Mouse (Mus musculus) intestine, embryonic 15.5 days (tissue): ENCODE results near the gene Cmtm2a. TPM values are rescaled to one million over a fixed set of nuclear protein-coding genes. Genes with fewer than 3 reads are reported as not detected.
"Not testable (repeated sequence)": the region's sequence is repeated elsewhere in the genome, so short reads cannot be mapped to it uniquely, and the experiment has no call there.

Experiments
- ATAC-seq: fragments of 200-750 bp; cut with Nextera tagmentation; 2 replicates; pipeline ENCODE4 v1.8.0; 2017; ENCODE audit warnings: moderate TSS enrichment, moderate library complexity
- H3K27ac ChIP-seq: fragments of 300-500 bp; sonication (generic); 2 replicates; pipeline ENCODE4 v1.5.1; 2015; ENCODE audit warnings: mild to moderate bottlenecking, inconsistent platforms
- H3K27me3 ChIP-seq: fragments of 300-500 bp; sonication (generic); replicated peaks from 2 replicates; pipeline ENCODE4 v1.6.1; 2015; ENCODE audit warnings: inconsistent platforms
- H3K36me3 ChIP-seq: fragments of 300-500 bp; sonication (generic); 2 replicates; pipeline ENCODE4 v1.6.1; 2015; ENCODE audit warnings: inconsistent platforms
- H3K4me1 ChIP-seq: fragments of 300-500 bp; sonication (generic); replicated peaks from 2 replicates; pipeline ENCODE4 v1.6.1; 2015; ENCODE audit warnings: inconsistent platforms
- H3K4me2 ChIP-seq: fragments of 300-500 bp; sonication (generic); replicated peaks from 2 replicates; pipeline ENCODE4 v1.6.1; 2015; ENCODE audit warnings: mild to moderate bottlenecking, inconsistent platforms
- H3K4me3 ChIP-seq: fragments of 300-500 bp; sonication (generic); replicated peaks from 2 replicates; pipeline ENCODE4 v1.5.1; 2015; ENCODE audit warnings: inconsistent platforms
- H3K9ac ChIP-seq: fragments of 300-500 bp; sonication (generic); 2 replicates; pipeline ENCODE4 v1.6.1; 2015; ENCODE audit warnings: inconsistent platforms
- H3K9me3 ChIP-seq: fragments of 300-500 bp; sonication (generic); 2 replicates; pipeline ENCODE4 v1.6.1; 2016; ENCODE audit warnings: inconsistent platforms
- WGBS: fragments of 180-500 bp; shearing (Covaris S2); methylation state at CpG from one replicate; pipeline ENCODE4 v1.1.7; 2015; 5-methylcytosine and 5-hydroxymethylcytosine counted together
- polyA plus RNA-seq: library from polyadenylated mRNA; unstranded; fragments of >200 nt; fragmentation: Nextera tagmentation; extraction: Ambion mirVana; gene quantifications from 2 replicates; pipeline ENCODE4 v1.2.1, GENCODE M21; 2015

The Cmtm2a gene
- polyA plus RNA-seq, 1 experiment from 2014 or later: not detected

- WGBS: 81% methylated on average over 5 of the region's 5 CpGs
- H3K4me1 ChIP-seq: no peaks in the 10 kb centered on the region
- no peak for ATAC-seq
Measured at GRCm38 (mm10) chr8:104332665-104333631, 40.0 kb upstream of the Cmtm2a start.

DNA sequence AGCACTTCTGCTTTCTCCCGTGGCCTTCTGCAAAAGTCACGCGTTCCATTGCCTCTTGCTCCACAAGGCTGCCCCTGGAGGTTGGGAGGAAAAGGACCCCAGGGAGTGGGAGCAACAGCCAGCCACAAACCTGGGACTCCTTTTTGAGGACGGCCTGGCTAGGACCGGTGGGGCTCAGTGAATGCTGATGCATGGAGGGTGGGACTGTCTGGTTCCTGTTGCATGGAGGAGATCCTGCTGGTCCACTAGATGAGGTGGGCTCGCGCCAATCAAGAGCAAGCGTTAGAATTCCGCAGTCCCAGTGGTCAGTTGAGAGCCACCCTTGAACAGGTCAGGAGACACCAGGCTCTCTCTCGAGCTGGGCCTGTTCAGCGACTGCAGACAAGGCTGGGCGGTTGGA is 28.9 kb upstream of the Cmtm2a start, which contains the start of gene Cmtm2b:
Gene Cmtm2b, plus strand, starts transcription at position 301 of the 400 bp plus-strand sequence.
- H3K27me3 ChIP-seq, H3K9ac ChIP-seq, H3K36me3 ChIP-seq, ATAC-seq, H3K9me3 ChIP-seq, H3K4me3 ChIP-seq, H3K4me2 ChIP-seq, H3K4me1 ChIP-seq, H3K27ac ChIP-seq: not testable (repeated sequence)
- 90% methylated on average over 12 of the region's 12 CpGs for WGBS

More at GRCm38 (mm10) chr8:104332665-104333631, 40.0 kb upstream of the Cmtm2a start:
- Histone ChIP-seq H3K36me3 (no peaks in the 10 kb centered on the region), H3K9ac (no peak overlapping the region), H3K4me2 (no peak overlapping the region), H3K9me3 (no peaks in the 10 kb centered on the region), H3K4me3 (no peak overlapping the region), H3K27ac (no peak overlapping the region), H3K27me3 (no peaks in the 10 kb centered on the region)

GRCm38 (mm10) chr8:104321267-104321666 is 28.3 kb upstream of the Cmtm2a start, which contains the start of gene Gm11020:
TSS of gene Gm11020 (plus strand) at chr8:104321567.
- not testable (repeated sequence) for H3K9me3 ChIP-seq, H3K4me2 ChIP-seq, H3K9ac ChIP-seq, H3K36me3 ChIP-seq, H3K4me3 ChIP-seq, H3K27me3 ChIP-seq, H3K27ac ChIP-seq, ATAC-seq, H3K4me1 ChIP-seq
- WGBS: 73% methylated on average over 11 of the region's 11 CpGs

GRCm38 (mm10) chr8:104313311-104313710 is 20.3 kb upstream of the Cmtm2a start:
- WGBS: 61% methylated on average over 4 of the region's 4 CpGs
- no peak overlapping the region for H3K4me2 ChIP-seq

GRCm38 (mm10) chr8:104312023-104312422 is 19.0 kb upstream of the Cmtm2a start:
- H3K4me3 ChIP-seq, H3K9me3 ChIP-seq, H3K4me1 ChIP-seq, H3K36me3 ChIP-seq, ATAC-seq, H3K27ac ChIP-seq, H3K27me3 ChIP-seq, H3K4me2 ChIP-seq, H3K9ac ChIP-seq: not testable (repeated sequence)
- 82% methylated on average over 3 of the region's 3 CpGs for WGBS

More at GRCm38 (mm10) chr8:104313311-104313710, 20.3 kb upstream of the Cmtm2a start:
- Histone ChIP-seq H3K27ac (no peak overlapping the region), H3K36me3 (no peaks in the 10 kb centered on the region), H3K4me3 (no peak overlapping the region), H3K4me1 (no peaks in the 10 kb centered on the region), H3K27me3 (no peaks in the 10 kb centered on the region), H3K9ac (no peak overlapping the region), H3K9me3 (no peaks in the 10 kb centered on the region)
- ATAC-seq: no peak

DNA sequence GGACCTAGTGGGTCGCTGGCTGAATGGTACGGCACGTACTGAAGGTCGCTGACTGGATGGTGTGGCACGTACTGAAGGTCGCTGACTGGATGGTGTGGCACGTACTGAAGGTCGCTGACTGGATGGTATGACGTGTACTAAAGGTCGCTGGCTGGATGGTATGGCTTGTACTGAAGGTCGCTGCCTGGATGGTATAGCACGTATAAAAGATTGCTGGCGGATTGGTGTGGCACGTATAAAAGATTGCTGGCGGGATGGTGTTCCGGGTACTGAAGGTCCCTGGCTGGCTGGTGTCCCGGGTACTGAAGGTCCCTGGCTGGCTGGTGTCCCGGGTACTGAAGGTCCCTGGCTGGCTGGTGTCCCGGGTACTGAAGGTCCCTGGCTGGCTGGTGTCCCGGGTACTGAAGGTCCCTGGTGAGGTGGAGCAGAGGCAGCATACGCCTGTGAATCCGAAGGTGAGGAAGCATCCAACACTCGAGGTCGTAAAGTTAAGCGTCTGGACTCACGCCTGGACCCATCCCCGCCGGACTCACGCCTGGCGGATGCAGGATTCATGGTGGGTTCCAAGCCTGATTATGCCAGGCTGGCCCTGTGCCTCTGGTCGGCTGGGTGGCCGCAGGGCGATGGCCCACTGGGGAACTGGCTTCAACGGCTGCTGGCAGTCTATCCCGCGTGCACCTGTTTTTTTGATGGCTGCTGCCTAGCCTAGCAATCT is 16.6 kb upstream of the Cmtm2a start, which contains the start of the genes Gm45711 and Cmtm1:
Gene Gm45711, minus strand, starts transcription at position 641 of the 715 bp plus-strand sequence.
Gene Cmtm1, minus strand, starts transcription at position 705 of the 715 bp plus-strand sequence.
- WGBS: 90% methylated on average over 36 of the region's 36 CpGs
- ATAC-seq: peak; percentile 34; the same call in 1 of the 2 replicates
- not testable (repeated sequence) for H3K9ac ChIP-seq, H3K27ac ChIP-seq, H3K27me3 ChIP-seq, H3K4me2 ChIP-seq, H3K4me3 ChIP-seq, H3K4me1 ChIP-seq, H3K36me3 ChIP-seq, H3K9me3 ChIP-seq

DNA sequence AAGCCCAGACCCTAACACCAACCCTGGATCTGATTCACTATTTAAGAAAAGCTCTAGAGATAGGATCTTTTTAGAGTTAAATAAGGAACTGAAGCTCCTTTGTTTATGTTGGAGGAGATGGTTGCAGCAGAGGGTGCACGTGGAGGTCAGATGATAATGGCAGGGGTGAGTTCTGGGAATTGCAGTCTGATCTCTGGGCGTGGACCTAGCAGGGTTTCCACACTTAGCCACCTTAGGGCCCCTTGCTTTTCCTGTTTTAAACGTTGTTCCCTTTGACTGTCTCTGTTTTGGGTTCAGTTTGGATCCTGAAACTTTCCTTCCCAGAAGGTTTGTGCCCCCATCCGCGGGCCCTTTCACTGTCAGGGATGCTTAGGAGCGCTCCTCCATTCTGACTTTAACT is 15.4 kb upstream of the Cmtm2a start:
- peak; percentile 66; the same call in 1 of the 2 replicates for ATAC-seq
- H3K27me3 ChIP-seq, H3K4me1 ChIP-seq, H3K4me2 ChIP-seq, H3K36me3 ChIP-seq, H3K9me3 ChIP-seq, H3K9ac ChIP-seq, H3K27ac ChIP-seq, H3K4me3 ChIP-seq: not testable (repeated sequence)
- WGBS: 45% methylated on average over 6 of the region's 6 CpGs

DNA sequence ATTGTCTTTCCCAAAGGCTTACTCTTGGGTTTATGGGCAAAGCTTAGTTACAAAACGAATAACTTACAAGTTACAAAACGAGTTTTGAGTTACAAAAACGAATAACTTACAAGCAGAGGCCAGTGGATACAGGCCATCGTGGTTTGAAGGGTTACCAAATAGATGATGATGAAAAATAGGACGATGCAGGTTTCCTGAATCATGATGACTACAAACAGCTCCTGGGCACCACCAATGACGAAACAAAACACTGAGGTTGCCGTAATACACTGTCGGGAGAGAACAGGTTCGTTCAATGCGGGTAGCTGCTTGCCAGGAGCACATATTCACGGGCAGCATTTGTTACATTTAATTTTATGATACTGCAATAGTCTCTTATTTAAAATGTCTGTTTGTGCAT is 12.0 kb upstream of the Cmtm2a start:
- Histone ChIP-seq H3K4me3 (no peak overlapping the region), H3K4me1 (no peaks in the 10 kb centered on the region), H3K4me2 (no peak overlapping the region), H3K9me3 (no peaks in the 10 kb centered on the region), H3K36me3 (no peaks in the 10 kb centered on the region), H3K27me3 (no peaks in the 10 kb centered on the region), H3K9ac (no peak overlapping the region), H3K27ac (no peak overlapping the region)
- ATAC-seq: no peak
- WGBS: 89% methylated on average over 11 of the region's 11 CpGs

DNA sequence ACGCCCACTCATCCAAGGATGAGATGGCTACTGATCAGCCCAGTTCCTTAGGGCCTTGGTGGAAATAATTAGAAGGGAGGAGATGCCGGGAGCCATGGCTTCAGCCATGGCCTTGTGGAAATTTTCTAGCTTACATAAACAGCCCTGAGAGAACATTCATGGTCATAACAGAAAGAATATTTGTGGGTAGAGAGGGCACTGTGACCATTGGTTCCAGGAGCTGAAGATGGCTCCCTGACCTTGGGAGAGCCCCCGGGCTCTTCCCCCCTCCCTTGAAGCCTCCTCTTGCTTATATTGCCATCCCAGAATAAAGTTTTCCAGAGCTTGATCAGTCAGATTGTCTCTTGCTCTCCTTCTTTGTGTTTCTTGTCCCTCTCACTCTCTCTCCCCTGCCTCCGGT is 9.6 kb upstream of the Cmtm2a start:
- not testable (repeated sequence) for H3K27me3 ChIP-seq, H3K9me3 ChIP-seq, H3K27ac ChIP-seq, ATAC-seq, H3K4me3 ChIP-seq, H3K4me2 ChIP-seq, H3K4me1 ChIP-seq, H3K9ac ChIP-seq, H3K36me3 ChIP-seq
- 99% methylated on average over 4 of the region's 4 CpGs for WGBS

- not testable (repeated sequence) for H3K9me3 ChIP-seq, H3K4me2 ChIP-seq, H3K4me3 ChIP-seq, H3K9ac ChIP-seq, ATAC-seq, H3K27ac ChIP-seq, H3K4me1 ChIP-seq, H3K27me3 ChIP-seq, H3K36me3 ChIP-seq
- WGBS: 20% methylated on average over 3 of the region's 3 CpGs
Measured at GRCm38 (mm10) chr8:104301577-104301976, 8.6 kb upstream of the Cmtm2a start.

- Histone ChIP-seq H3K4me1 (no peaks in the 10 kb centered on the region), H3K36me3 (no peaks in the 10 kb centered on the region), H3K9ac (no peak overlapping the region), H3K9me3 (no peaks in the 10 kb centered on the region), H3K4me3 (no peak overlapping the region), H3K27me3 (no peaks in the 10 kb centered on the region), H3K27ac (no peak overlapping the region), H3K4me2 (no peak overlapping the region)
- no peak for ATAC-seq
- 79% methylated on average over 1 of the region's 1 CpGs for WGBS
Measured at GRCm38 (mm10) chr8:104294396-104294795, 1.4 kb upstream of the Cmtm2a start.

- no peaks in the 10 kb centered on the region for H3K4me1 ChIP-seq
- H3K4me2 ChIP-seq: no peak overlapping the region
- 81% methylated on average over 6 of the region's 6 CpGs for WGBS
- no peak overlapping the region for H3K27ac ChIP-seq
- no peak overlapping the region for H3K9ac ChIP-seq
- peaks cover 5% of the 10 kb centered on the region; the same call in 1 of the 2 replicates for H3K36me3 ChIP-seq
- H3K4me3 ChIP-seq: no peak overlapping the region
- H3K9me3 ChIP-seq: no peaks in the 10 kb centered on the region
- ATAC-seq: no peak
- no peaks in the 10 kb centered on the region for H3K27me3 ChIP-seq
Measured at GRCm38 (mm10) chr8:104268937-104269440, 24.0 kb downstream of the Cmtm2a start.
